Mouse (Mus musculus): ENCODE data around the gene Armc3. TPM values are rescaled to one million over a fixed set of nuclear protein-coding genes. Genes with fewer than 3 reads are reported as not detected.
"Not testable (repeated sequence)": the region's sequence is repeated elsewhere in the genome, so short reads cannot be mapped to it uniquely, and the experiment has no call there.

The Armc3 gene
- polyA plus RNA-seq, 1 experiment: 0.08 TPM

- WGBS: 87% methylated on average over 3 of the region's 3 CpGs
- TF ChIP-seq POLR2A (IDR thresholded peaks at IDR 0.05; ENCODE audit: low read depth, low read length): no peak
- TF ChIP-seq CTCF (conservative IDR thresholded peaks at IDR 0.05; ENCODE audit: insufficient read depth, insufficient read length, low read depth, low read length): no peak
- no peak for DNase-seq
- Histone ChIP-seq H3K27me3 (replicated peaks; ENCODE audit: control insufficient read depth, insufficient read depth, low read length) (no peaks in the 10 kb centered on the region), H3K36me3 (ENCODE audit: control insufficient read depth, insufficient read depth, low read length) (no peaks in the 10 kb centered on the region), H3K4me1 (ENCODE audit: control insufficient read depth, insufficient read depth, low read length) (no peaks in the 10 kb centered on the region), H3K4me3 (ENCODE audit: insufficient read depth, low read depth, low read length) (no peak overlapping the region), H3K27ac (ENCODE audit: insufficient read depth, low read depth, low read length) (no peak overlapping the region)
Observed at GRCm38 (mm10) chr2:19310498-19310897, 111.4 kb downstream of the Armc3 start.

- no peaks in the 10 kb centered on the region for H3K27me3 ChIP-seq (replicated peaks; ENCODE audit: control insufficient read depth, insufficient read depth, low read length)
- 50% methylated on average over 11 of the region's 11 CpGs for WGBS
- no peak overlapping the region for H3K27ac ChIP-seq (ENCODE audit: insufficient read depth, low read depth, low read length)
- H3K36me3 ChIP-seq (ENCODE audit: control insufficient read depth, insufficient read depth, low read length): no peaks in the 10 kb centered on the region
- no peak for DNase-seq
- H3K4me1 ChIP-seq (ENCODE audit: control insufficient read depth, insufficient read depth, low read length): no peaks in the 10 kb centered on the region
- TF ChIP-seq CTCF (conservative IDR thresholded peaks at IDR 0.05; ENCODE audit: insufficient read depth, insufficient read length, low read depth, low read length) (no peak), POLR2A (IDR thresholded peaks at IDR 0.05; ENCODE audit: low read depth, low read length) (no peak)
- H3K4me3 ChIP-seq (ENCODE audit: insufficient read depth, low read depth, low read length): no peak overlapping the region
Observed at GRCm38 (mm10) chr2:19316056-19316455, 117.0 kb downstream of the Armc3 start.

- 77% methylated on average over 4 of the region's 4 CpGs for WGBS
- TF ChIP-seq CTCF (conservative IDR thresholded peaks at IDR 0.05; ENCODE audit: insufficient read depth, insufficient read length, low read depth, low read length) (no peak), POLR2A (IDR thresholded peaks at IDR 0.05; ENCODE audit: low read depth, low read length) (no peak)
- Histone ChIP-seq H3K36me3 (ENCODE audit: control insufficient read depth, insufficient read depth, low read length) (no peaks in the 10 kb centered on the region), H3K27me3 (replicated peaks; ENCODE audit: control insufficient read depth, insufficient read depth, low read length) (no peaks in the 10 kb centered on the region), H3K27ac (ENCODE audit: insufficient read depth, low read depth, low read length) (no peak overlapping the region), H3K4me1 (ENCODE audit: control insufficient read depth, insufficient read depth, low read length) (no peaks in the 10 kb centered on the region), H3K4me3 (ENCODE audit: insufficient read depth, low read depth, low read length) (no peak overlapping the region)
- DNase-seq: no peak
Observed at GRCm38 (mm10) chr2:19316691-19317090, 117.6 kb downstream of the Armc3 start.

- not testable (repeated sequence) for H3K4me3 ChIP-seq (ENCODE audit: insufficient read depth, low read depth, low read length); H3K27ac ChIP-seq (ENCODE audit: insufficient read depth, low read depth, low read length); H3K36me3 ChIP-seq (ENCODE audit: control insufficient read depth, insufficient read depth, low read length); DNase-seq; H3K27me3 ChIP-seq (replicated peaks; ENCODE audit: control insufficient read depth, insufficient read depth, low read length); H3K4me1 ChIP-seq (ENCODE audit: control insufficient read depth, insufficient read depth, low read length)
- 61% methylated on average over 2 of the region's 2 CpGs for WGBS
Observed at GRCm38 (mm10) chr2:19317151-19317812, 118.2 kb downstream of the Armc3 start.

- Histone ChIP-seq H3K27me3 (replicated peaks; ENCODE audit: control insufficient read depth, insufficient read depth, low read length) (no peaks in the 10 kb centered on the region), H3K4me1 (ENCODE audit: control insufficient read depth, insufficient read depth, low read length) (no peaks in the 10 kb centered on the region), H3K4me3 (ENCODE audit: insufficient read depth, low read depth, low read length) (no peak overlapping the region), H3K36me3 (ENCODE audit: control insufficient read depth, insufficient read depth, low read length) (no peaks in the 10 kb centered on the region), H3K27ac (ENCODE audit: insufficient read depth, low read depth, low read length) (no peak overlapping the region)
- TF ChIP-seq CTCF (conservative IDR thresholded peaks at IDR 0.05; ENCODE audit: insufficient read depth, insufficient read length, low read depth, low read length): no peak
- no peak for TF ChIP-seq POLR2A (IDR thresholded peaks at IDR 0.05; ENCODE audit: low read depth, low read length)
- WGBS: 82% methylated on average over 4 of the region's 4 CpGs
- no peak for DNase-seq
Observed at GRCm38 (mm10) chr2:19318499-19318898, 119.4 kb downstream of the Armc3 start.

- no peak for DNase-seq
- Histone ChIP-seq H3K27ac (ENCODE audit: insufficient read depth, low read depth, low read length) (no peak overlapping the region), H3K27me3 (replicated peaks; ENCODE audit: control insufficient read depth, insufficient read depth, low read length) (no peaks in the 10 kb centered on the region), H3K4me3 (ENCODE audit: insufficient read depth, low read depth, low read length) (no peak overlapping the region), H3K4me1 (ENCODE audit: control insufficient read depth, insufficient read depth, low read length) (no peaks in the 10 kb centered on the region), H3K36me3 (ENCODE audit: control insufficient read depth, insufficient read depth, low read length) (no peaks in the 10 kb centered on the region)
- 83% methylated on average over 3 of the region's 3 CpGs for WGBS
- no peak for TF ChIP-seq POLR2A (IDR thresholded peaks at IDR 0.05; ENCODE audit: low read depth, low read length)
- no peak for TF ChIP-seq CTCF (conservative IDR thresholded peaks at IDR 0.05; ENCODE audit: insufficient read depth, insufficient read length, low read depth, low read length)
Observed at GRCm38 (mm10) chr2:19319284-19319683, 120.2 kb downstream of the Armc3 start.

- DNase-seq: no peak
- 83% methylated on average over 9 of the region's 9 CpGs for WGBS
Observed at GRCm38 (mm10) chr2:19322448-19322847, 123.3 kb downstream of the Armc3 start.

More at GRCm38 (mm10) chr2:19322448-19322847, 123.3 kb downstream of the Armc3 start:
- Histone ChIP-seq H3K4me1 (ENCODE audit: control insufficient read depth, insufficient read depth, low read length) (no peaks in the 10 kb centered on the region), H3K4me3 (ENCODE audit: insufficient read depth, low read depth, low read length) (no peak overlapping the region), H3K27ac (ENCODE audit: insufficient read depth, low read depth, low read length) (no peak overlapping the region), H3K27me3 (replicated peaks; ENCODE audit: control insufficient read depth, insufficient read depth, low read length) (no peaks in the 10 kb centered on the region), H3K36me3 (ENCODE audit: control insufficient read depth, insufficient read depth, low read length) (no peaks in the 10 kb centered on the region)
- no peak for TF ChIP-seq CTCF (conservative IDR thresholded peaks at IDR 0.05; ENCODE audit: insufficient read depth, insufficient read length, low read depth, low read length)
- no peak for TF ChIP-seq POLR2A (IDR thresholded peaks at IDR 0.05; ENCODE audit: low read depth, low read length)
